Mouse (Mus musculus) CD4-positive naive resting alpha-beta T cell, adult 57 days (primary cell): ENCODE data around the gene 8030474K03Rik. TPM values are rescaled to one million over a fixed set of nuclear protein-coding genes. Genes with fewer than 3 reads are reported as not detected.

ENCODE experiments used
- total RNA-seq: library from RNA; stranded (reverse); gene quantifications from one replicate; pipeline ENCODE4 v1.2.4, GENCODE M21; 2023

8030474K03Rik gene
- not detected for total RNA-seq

GRCm38 (mm10) chrX:101794342-101794741 is at the start of gene 8030474K03Rik, which contains the start of gene Gm4779:
Gene 8030474K03Rik (plus strand): TSS chrX:101794656.
Gene Gm4779 (minus strand): TSS chrX:101794423.

Other genes with a start within 250 kb of the 8030474K03Rik start
- gene Ogt, start 154.6 kb upstream of the 8030474K03Rik start, total RNA-seq: 241 TPM
- 2.5 TPM for gene Cxcr3, start 60.4 kb upstream of the 8030474K03Rik start, total RNA-seq
- not detected for gene Gm4779, start 233 bp upstream of the 8030474K03Rik start, total RNA-seq
- gene Nhsl2, start 54.7 kb downstream of the 8030474K03Rik start, total RNA-seq: 0.86 TPM